Comparison of ENCODE assay signal across 8 mouse cellular contexts in genomic region chr12:40445206-40445605, GRCm38 (mm10). TPM values are rescaled to one million over a fixed set of nuclear protein-coding genes. Genes with fewer than 3 reads are reported as not detected.
DNase-seq lines count a peak whose midpoint lies in the region; ATAC-seq and TF ChIP-seq lines count a peak whose summit lies in the region.

No protein-coding gene starts in this region.

- H3K4me2 ChIP-seq in neural tube, embryonic 13.5 days: peak overlapping the region; percentile 76

- no peak for TF ChIP-seq POLR2A in kidney, adult 2 months (IDR thresholded peaks at IDR 0.05; ENCODE audit: low read depth, low read length)

- DNase-seq in kidney, adult 2 months: peak; percentile 70
- no peak for DNase-seq in kidney, adult 11 months
- DNase-seq in ZHBTc4 (ENCODE audit: low read depth, low spot score): peak; percentile 68
- DNase-seq in gonadal fat pad, adult 2 months (ENCODE audit: low read depth): peak; percentile 6
- peak; percentile 21 for DNase-seq in liver
- DNase-seq in thymus, postnatal 25 days: no peak
- DNase-seq in gastrocnemius, postnatal 25 days: no peak

- under 1% methylated on average over 16 of the region's 16 CpGs for WGBS in kidney, adult 2 months
- under 1% methylated on average over 16 of the region's 16 CpGs for WGBS in neural tube, embryonic 13.5 days

- peak overlapping the region; percentile 39; the same call in 1 of the 2 replicates for H3K27ac ChIP-seq in kidney, adult 2 months (ENCODE audit: insufficient read depth, low read depth, low read length)
- no peak overlapping the region; the same call in 1 of the 2 replicates for H3K27ac ChIP-seq in neural tube, embryonic 13.5 days (replicated peaks)

- TF ChIP-seq CTCF in kidney, adult 2 months (conservative IDR thresholded peaks at IDR 0.05; ENCODE audit: insufficient read depth, insufficient read length, low read depth, low read length): no peak

- ATAC-seq in neural tube, embryonic 13.5 days (ENCODE audit: low read depth): peak; percentile 12

- peak overlapping the region; percentile 75 for H3K9ac ChIP-seq in neural tube, embryonic 13.5 days

- H3K27me3 ChIP-seq in kidney, adult 2 months (replicated peaks; ENCODE audit: control insufficient read depth, insufficient read depth, low read length): no peaks in the 10 kb centered on the region
- H3K27me3 ChIP-seq in neural tube, embryonic 13.5 days: no peaks in the 10 kb centered on the region

- peak overlapping the region; percentile 83 for H3K4me3 ChIP-seq in kidney, adult 2 months (ENCODE audit: insufficient read depth, low read depth, low read length)
- H3K4me3 ChIP-seq in neural tube, embryonic 13.5 days: peak overlapping the region; percentile 70

- H3K9me3 ChIP-seq in neural tube, embryonic 13.5 days: no peaks in the 10 kb centered on the region

- H3K36me3 ChIP-seq in kidney, adult 2 months (ENCODE audit: control insufficient read depth, insufficient read depth, low read length): no peaks in the 10 kb centered on the region
- no peaks in the 10 kb centered on the region for H3K36me3 ChIP-seq in neural tube, embryonic 13.5 days

- H3K4me1 ChIP-seq in kidney, adult 2 months (ENCODE audit: control insufficient read depth, insufficient read depth, low read length): peaks cover 12% of the 10 kb centered on the region; the same call in 1 of the 2 replicates
- peaks cover 32% of the 10 kb centered on the region for H3K4me1 ChIP-seq in neural tube, embryonic 13.5 days (replicated peaks)

RNA-seq across cellular contexts. Expression of gene Zfp277, which starts 0.5 kb away (rescaled TPM):
- polyA plus RNA-seq in kidney, adult 2 months (2012; rRNA removed): 5.9 and 7.3 TPM in 2 replicates
- 8.6 and 8.9 TPM in 2 replicates for polyA plus RNA-seq in gonadal fat pad, adult 2 months (2012; rRNA removed)
- 29.1 and 31.0 TPM in 2 replicates for polyA plus RNA-seq in neural tube, embryonic 13.5 days (2015; fragmentation: Nextera tagmentation; extraction: Ambion mirVana)
- 1 to 10 TPM; 6.9 to 8.2 TPM for total RNA-seq in gastrocnemius, postnatal 25 days (2021)

RNA-seq across cellular contexts. Expression of gene Dock4, which starts 0.5 kb away (rescaled TPM):
- 4.1 and 4.3 TPM in 2 replicates for polyA plus RNA-seq in kidney, adult 2 months (2012; rRNA removed)
- 7.0 and 7.1 TPM in 2 replicates for polyA plus RNA-seq in gonadal fat pad, adult 2 months (2012; rRNA removed)
- 31.4 and 31.8 TPM in 2 replicates for polyA plus RNA-seq in neural tube, embryonic 13.5 days (2015; fragmentation: Nextera tagmentation; extraction: Ambion mirVana)
- total RNA-seq in gastrocnemius, postnatal 25 days (2021): 10 to 100 TPM; 10.9 to 13.3 TPM

Comparison
In these comparisons a context has a peak if more than half of its experiments do, and no peak if none do; other contexts are left out.
1. DNase-seq: peak in kidney, adult 2 months (single experiment), ZHBTc4 (single experiment), gonadal fat pad, adult 2 months (single experiment) and liver (single experiment); none in kidney, adult 11 months (single experiment), thymus, postnatal 25 days (single experiment) and gastrocnemius, postnatal 25 days (single experiment).